Mouse (Mus musculus) left cerebral cortex, postnatal 4 days (tissue): ENCODE measurements around the gene Ppm1h. TPM values are rescaled to one million over a fixed set of nuclear protein-coding genes. Genes with fewer than 3 reads are reported as not detected.

Experiments used
- DNase-seq: peaks from one replicate; pipeline ENCODE4 v3.0.0-alpha.2; 2022
- intact Hi-C: fragments of 180-260 bp; cut with DNase I; formaldehyde crosslinking; loops from one replicate; pipeline ENCODE4 v1.15.1; 2025
- total RNA-seq, 2 experiments: library from RNA; stranded (reverse); gene quantifications; 2 replicates each; pipeline ENCODE4 v1.2.3; 2021

The Ppm1h gene
- total RNA-seq, 2 experiments from 2014 or later: 63.3 to 68.3 TPM

GRCm38 (mm10) chr10:122693911-122694618 is 15.5 kb downstream of the Ppm1h start:
- DNase-seq: no peak
- intact Hi-C loops: no loop called here

GRCm38 (mm10) chr10:122696335-122696734 is 17.8 kb downstream of the Ppm1h start:
- no peak for DNase-seq
- intact Hi-C loops: no loop called here

- intact Hi-C loops: no loop called here
- no peak for DNase-seq
Observed at GRCm38 (mm10) chr10:122698347-122698746, 19.8 kb downstream of the Ppm1h start.

GRCm38 (mm10) chr10:122704901-122705300 is 26.3 kb downstream of the Ppm1h start:
- peak; percentile 23 for DNase-seq
- intact Hi-C loops: no loop called here

DNA sequence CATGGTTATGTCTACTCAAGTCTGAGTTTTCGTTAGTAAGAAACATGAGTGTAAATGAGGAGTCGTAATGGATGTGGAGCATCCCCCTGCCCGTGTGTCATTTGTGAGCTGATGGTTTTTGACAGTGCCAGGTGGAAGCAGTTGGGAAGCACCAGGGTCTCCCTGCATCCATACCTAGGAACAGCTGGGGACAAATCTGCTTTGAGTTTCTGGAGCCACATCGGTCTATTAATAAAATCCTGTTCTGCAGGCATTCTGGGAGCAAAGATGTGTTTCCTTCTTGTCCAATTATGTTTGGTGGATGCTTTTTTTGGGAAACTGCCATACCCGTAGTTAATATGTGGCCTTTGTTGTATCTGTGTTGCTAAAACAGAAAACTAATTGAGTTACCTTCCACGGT is 26.9 kb downstream of the Ppm1h start:
- intact Hi-C loops: no loop called here

DNA sequence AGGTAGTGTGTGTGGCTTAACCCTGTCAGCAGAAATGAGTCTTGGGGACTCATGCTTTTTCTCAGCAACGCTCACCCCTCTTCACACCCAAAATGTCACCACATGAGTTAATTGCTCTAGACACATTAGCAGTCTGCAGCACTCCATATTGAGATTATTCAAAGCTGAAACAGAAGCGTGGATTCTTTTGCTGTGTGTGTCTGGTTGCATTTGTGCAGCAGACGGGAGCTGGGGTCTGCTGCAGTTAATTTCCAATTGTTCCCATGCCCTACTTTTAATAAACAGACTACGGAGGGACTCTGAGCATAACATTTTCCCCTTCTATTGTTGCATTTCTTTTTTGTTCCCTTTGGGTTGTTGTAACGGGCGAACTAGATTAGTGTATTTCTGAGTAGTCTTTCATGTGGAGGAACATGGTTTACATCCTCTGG is 32.8 kb downstream of the Ppm1h start:
- intact Hi-C loops: no loop called here
- no peak for DNase-seq

More for the DNA sequence above, 26.9 kb downstream of the Ppm1h start:
- DNase-seq: peak; percentile 54

GRCm38 (mm10) chr10:122712307-122712706 is 33.7 kb downstream of the Ppm1h start:
- DNase-seq: no peak
- intact Hi-C loops: no loop called here

DNA sequence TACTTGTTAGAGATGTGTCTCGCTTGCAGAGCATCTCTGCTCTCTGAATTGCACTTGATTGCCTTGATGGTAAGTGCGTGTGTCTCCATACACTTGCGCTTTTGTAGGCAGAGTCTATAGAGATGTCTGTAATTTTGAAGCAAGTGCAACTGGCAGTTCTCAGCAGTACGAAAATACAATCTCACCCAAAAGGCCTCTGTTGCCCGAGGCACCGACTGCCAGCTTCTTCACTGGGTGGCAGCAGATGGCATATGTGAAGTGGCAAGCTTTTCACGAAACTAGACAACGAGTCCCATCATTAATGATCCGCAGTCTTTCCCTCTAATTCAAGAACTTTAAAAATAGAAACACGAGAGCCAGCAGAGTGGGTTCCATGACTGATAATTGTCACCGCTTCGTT is 37.3 kb downstream of the Ppm1h start:
- peak; percentile 69 for DNase-seq
- intact Hi-C loops: no loop called here

DNA sequence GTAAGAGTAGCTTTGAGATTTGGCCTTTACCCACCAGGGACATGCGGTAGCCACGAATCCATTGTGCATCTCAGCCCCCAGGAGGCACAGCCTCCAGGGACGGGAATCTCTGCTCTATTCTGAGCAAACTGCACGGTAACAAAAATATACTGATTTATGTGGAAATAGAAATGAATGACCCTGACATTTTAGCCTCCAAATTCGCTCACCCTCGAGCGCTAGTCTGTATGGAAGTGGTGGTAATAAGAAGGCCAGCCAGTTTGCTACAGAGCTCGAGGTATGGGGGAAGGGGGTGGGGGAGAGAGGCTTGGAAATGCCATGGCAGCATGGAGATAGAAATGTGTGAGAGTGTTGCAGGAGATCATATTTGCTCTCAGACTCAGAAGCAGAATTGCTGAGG is 37.7 kb downstream of the Ppm1h start:
- peak; percentile 45 for DNase-seq
- intact Hi-C loops: no loop called here

GRCm38 (mm10) chr10:122716739-122717474 is 38.3 kb downstream of the Ppm1h start:
- intact Hi-C loops: no loop called here
- DNase-seq: no peak

GRCm38 (mm10) chr10:122717754-122718415 is 39.3 kb downstream of the Ppm1h start:
- peak; percentile 31 for DNase-seq
- intact Hi-C loops: no loop called here

GRCm38 (mm10) chr10:122718951-122719350 is 40.4 kb downstream of the Ppm1h start:
- no peak for DNase-seq
- intact Hi-C loops: no loop called here

DNA sequence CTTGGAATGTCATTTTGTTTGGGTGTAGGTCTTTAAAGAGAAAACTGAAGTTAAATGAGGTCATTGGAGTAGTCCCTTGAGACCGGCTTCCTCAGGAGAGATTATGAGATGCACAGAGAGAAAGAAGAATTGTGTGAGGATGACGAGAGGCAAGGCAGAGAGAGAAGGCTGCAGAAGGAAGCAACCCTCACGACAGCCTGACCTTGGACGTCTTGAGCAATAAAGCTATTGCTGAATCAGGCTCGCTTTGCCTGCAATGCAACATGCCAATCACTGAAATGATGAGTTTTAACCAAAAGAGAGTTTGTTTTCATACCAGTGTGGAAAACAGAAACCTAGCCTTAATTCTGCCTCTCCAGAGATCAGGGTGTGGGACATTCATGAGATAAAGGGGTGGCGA is 43.5 kb downstream of the Ppm1h start:
- intact Hi-C loops: no loop called here
- no peak for DNase-seq

DNA sequence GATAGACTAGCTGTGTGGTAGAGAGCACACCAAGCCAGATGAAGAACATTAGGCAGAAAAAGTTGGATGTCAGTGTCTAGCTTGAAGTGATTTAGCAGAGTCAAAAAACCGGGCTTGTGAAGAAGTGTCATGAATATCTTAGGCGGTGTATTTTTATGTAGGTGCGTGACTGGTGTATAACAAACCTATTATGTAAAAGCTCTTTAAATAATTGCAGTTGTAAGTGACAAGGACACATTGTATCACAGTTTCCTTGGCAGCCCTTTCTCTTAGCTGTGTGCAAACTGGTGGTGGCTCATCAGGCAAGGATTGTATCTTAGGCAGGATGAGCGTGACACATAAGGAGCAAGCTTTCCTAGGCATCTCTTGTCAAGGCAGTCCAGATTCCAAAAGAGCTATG is 46.1 kb downstream of the Ppm1h start:
- no peak for DNase-seq
- intact Hi-C loops: no loop called here

GRCm38 (mm10) chr10:122727228-122727627 is 48.7 kb downstream of the Ppm1h start:
- DNase-seq: no peak
- intact Hi-C loops: no loop called here

- intact Hi-C loops: no loop called here
- DNase-seq: no peak
Observed at GRCm38 (mm10) chr10:122728172-122728571, 49.6 kb downstream of the Ppm1h start.

DNA sequence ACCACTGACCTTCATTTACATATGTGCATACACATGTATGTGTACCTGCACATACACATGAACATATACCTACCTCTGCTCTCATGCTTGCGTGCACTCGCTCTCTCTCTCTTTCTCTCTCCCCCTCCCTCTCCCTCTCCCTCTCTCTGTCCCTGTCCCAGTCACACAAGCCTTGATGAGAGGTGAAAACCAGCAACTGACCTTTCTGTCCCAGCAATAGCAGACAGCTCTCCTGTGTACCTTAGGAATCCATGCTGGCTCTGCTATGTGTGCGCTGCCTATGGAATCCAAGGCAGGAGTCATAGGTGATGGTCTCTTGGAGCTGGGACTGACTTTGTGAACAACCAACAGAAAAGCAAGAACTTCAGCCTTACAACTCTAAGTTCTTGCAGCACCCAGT is 53.6 kb downstream of the Ppm1h start:
- DNase-seq: no peak
- intact Hi-C loops: no loop called here

- DNase-seq: no peak
- intact Hi-C loops: no loop called here
Observed at GRCm38 (mm10) chr10:122734521-122734920, 56.0 kb downstream of the Ppm1h start.

GRCm38 (mm10) chr10:122735284-122735784 is 56.8 kb downstream of the Ppm1h start:
- intact Hi-C loops: no loop called here
- no peak for DNase-seq

- DNase-seq: no peak
- intact Hi-C loops: no loop called here
Observed at GRCm38 (mm10) chr10:122736835-122737234, 58.3 kb downstream of the Ppm1h start.

GRCm38 (mm10) chr10:122738526-122738925 is 60.0 kb downstream of the Ppm1h start:
- DNase-seq: no peak
- intact Hi-C loops: no loop called here

GRCm38 (mm10) chr10:122739037-122739436 is 60.5 kb downstream of the Ppm1h start:
- intact Hi-C loops: no loop called here
- no peak for DNase-seq
